In the genomic region with DNA sequence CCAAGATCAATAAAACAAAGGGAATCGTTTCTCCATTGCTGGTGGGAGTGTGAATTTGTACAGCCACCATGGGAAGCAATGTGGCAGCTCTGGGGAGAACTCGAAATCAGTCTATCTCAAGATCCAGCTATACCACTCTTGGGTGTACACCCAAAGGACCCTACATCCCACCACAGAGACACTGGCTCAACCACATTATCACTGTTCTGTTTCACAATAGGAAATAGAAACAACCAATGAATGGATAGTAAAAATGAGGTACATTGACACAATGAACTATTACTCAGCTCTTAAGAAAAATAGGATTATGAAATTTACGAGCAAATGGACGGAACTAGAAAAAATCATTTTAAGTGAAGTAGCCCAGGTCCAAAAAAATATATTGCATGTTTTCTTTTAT, we compare ENCODE assay signal across 16 mouse cellular contexts.
"Had no signal": no experiment of that assay in that cellular context is flagged by ENCODE, and none has a peak within 500 bp of the region (broad histone marks: within the 10 kb centered on the region; RNA-seq: fewer than 3 reads in every experiment).

No protein-coding gene starts in this region.

- ATAC-seq: liver, postnatal 0 days; lung, postnatal 0 days; midbrain, embryonic 13.5 days; midbrain, embryonic 16.5 days had no signal

- DNase-seq: liver, embryonic 13.5 days; liver, postnatal 0 days; lung, adult 2 months; lung, postnatal 14 days; lung, postnatal 36 days; retina, postnatal 1 day; right cerebral cortex, adult 18-20 months; right cerebral cortex, postnatal 25 days; right cerebral cortex, postnatal 4 days; spleen, adult 18-20 months; thymus, adult 18-20 months; thymus, postnatal 14 days; thymus, postnatal 36 days had no signal
